Mouse (Mus musculus) urinary bladder, adult 2 months (tissue): ENCODE measurements around the gene Gm14685. TPM values are rescaled to one million over a fixed set of nuclear protein-coding genes. Genes with fewer than 3 reads are reported as not detected.
"Not testable (repeated sequence)": the region's sequence is repeated elsewhere in the genome, so short reads cannot be mapped to it uniquely, and the experiment has no call there.

Experiments used
- DNase-seq: peaks from one replicate; pipeline ENCODE4 v3.0.0; 2022; ENCODE audit warnings: low spot score
- polyA plus RNA-seq: library from polyadenylated mRNA; depleted of rRNA; stranded (reverse); fragments of >200 nt; gene quantifications from 2 replicates; pipeline ENCODE4 v1.2.3, GENCODE M21; 2012; rRNA removed

Gm14685 gene
- polyA plus RNA-seq: 0.04 and 0.06 TPM in 2 replicates

DNA sequence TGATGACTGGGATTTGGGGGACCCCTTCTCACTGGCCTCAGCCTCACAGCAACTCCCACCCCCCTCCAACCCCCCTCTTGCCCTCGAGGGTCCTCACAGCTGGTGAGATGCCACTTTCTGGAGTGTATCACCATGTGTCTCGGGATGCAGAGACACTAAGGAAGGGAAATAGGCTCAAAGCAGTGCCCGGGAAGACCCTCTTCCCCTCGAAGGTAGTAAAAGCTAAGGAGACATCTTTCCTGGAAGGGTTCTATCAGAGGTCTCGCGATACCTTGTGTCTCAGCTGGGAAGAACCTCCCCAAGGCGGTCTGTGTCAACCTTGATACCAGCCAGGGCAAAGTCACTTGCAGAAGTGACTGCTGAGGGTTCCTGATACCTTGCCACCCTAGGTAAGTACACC, at the start of gene Gm14685:
Gene Gm14685 (plus strand): TSS at position 301 of the 400 bp plus-strand sequence.
- not testable (repeated sequence) for DNase-seq

DNA sequence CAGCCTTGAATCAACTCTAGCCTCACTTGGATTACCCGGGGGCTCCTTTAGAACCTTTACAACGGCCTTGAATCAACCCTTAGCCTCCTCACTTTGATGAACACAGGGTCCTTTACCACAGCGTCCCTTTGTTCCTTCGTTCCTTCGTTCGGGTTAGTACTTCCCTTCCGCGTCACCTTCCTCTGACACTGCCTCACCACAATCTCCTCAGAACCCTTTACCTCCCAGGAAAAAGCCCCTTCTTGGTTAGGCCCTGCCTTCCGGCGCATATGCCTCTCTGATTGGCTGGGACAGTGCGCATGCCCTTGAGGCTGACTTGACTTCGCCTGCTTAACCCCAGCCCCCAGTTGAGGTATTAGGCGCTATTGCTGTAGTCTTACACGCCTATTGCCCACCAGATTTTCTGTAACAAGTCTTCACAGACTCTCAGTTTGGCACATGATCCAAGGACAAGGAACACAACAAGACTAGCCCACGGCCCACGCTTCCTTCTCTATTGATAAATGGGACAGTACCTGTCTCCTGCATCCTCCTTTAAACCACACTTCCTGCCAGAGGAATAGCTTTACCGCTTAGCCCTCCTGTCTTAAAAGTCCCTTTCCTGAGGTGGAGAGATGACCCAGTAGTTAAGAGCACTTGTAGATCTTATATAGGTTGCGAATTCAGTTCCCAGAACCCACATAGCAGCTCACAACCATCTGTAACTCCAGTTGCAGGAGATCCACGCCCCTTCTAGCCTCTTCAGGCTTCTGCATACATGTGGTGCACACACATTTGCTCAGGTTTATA, 34.4 kb upstream of the Gm14685 start, which contains the start of gene Xlr4a:
Gene Xlr4a (minus strand): TSS at position 212 of the 789 bp plus-strand sequence.
- DNase-seq: not testable (repeated sequence)

DNA sequence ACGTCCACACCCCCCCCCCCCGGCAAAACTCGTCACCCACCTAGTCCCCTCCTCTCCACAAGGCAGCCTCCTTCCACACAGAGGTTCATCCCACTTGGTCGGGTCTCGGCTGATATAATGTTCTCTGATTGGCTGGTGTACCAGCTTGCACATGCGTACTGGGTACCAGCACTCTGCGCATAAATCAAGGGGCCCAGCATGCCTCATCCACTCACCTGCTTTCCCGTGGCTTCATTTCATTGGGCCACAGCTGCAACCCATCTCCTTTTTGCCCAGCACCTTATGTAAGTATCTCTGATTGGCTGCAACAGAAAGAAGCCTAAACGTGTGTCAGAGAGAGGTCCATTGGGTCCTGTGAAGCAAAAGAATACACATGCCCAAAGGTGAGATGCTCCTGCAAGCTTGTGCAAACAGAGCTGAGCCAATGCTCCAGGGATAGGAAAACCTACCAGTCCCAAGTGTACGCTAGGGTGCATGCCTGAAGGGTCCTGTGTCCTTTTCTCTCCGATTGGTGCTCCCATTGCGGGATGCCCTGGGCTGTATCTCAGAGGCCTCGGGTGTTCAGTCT, 19.8 kb upstream of the Gm14685 start, which contains the start of gene Xlr3a:
Gene Xlr3a (minus strand): TSS at position 155 of the 568 bp plus-strand sequence.
- not testable (repeated sequence) for DNase-seq

DNA sequence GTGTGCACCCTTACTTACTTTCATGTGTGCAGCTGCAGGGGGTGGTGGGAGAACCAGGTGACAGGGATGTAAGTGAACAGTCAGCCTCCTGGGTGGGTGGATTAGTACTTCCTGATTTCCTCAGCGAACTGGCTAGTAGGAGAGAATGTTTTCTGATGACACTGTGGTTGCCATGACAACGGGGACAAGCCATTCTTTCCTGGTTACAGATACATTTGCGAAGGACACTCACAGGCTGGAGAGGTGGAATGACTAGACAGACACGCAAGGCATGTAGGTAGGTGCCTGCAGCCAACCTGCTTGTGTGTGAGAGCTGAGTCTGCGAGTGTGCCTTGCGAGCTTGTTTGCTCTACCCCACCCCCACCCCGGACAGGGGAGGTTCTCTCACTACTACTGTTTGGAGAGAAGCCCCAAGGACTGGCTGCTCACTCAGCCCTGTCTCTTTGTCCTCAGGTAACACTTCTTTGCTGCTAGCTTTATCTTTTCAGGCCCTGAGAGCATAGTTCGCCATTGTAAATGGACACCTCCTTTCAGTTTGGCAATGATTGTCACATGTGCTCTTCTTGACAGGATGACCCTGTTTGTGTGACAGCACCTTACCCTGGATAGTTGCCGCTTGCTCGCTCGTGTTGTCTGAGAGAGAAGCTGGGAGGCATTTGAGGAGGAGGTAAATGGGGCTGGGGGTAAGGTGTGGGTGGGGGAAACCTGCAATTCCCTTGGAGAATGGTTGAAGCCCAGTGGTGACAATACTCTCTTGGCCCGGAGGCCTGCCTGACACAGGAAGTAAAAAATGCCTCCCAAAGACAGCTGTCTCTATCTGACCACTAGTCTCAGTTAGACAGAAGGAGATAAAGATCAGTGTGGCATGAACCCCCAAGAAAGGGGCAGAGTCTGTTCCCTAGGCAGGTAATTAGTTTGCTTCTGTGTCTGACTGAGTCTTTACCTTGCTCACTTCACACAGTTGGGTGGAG, 6.3 kb downstream of the Gm14685 start:
- not testable (repeated sequence) for DNase-seq

DNA sequence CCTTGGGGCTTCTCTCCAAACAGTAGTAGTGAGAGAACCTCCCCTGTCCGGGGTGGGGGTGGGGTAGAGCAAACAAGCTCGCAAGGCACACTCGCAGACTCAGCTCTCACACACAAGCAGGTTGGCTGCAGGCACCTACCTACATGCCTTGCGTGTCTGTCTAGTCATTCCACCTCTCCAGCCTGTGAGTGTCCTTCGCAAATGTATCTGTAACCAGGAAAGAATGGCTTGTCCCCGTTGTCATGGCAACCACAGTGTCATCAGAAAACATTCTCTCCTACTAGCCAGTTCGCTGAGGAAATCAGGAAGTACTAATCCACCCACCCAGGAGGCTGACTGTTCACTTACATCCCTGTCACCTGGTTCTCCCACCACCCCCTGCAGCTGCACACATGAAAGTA, 26.4 kb downstream of the Gm14685 start:
- not testable (repeated sequence) for DNase-seq

DNA sequence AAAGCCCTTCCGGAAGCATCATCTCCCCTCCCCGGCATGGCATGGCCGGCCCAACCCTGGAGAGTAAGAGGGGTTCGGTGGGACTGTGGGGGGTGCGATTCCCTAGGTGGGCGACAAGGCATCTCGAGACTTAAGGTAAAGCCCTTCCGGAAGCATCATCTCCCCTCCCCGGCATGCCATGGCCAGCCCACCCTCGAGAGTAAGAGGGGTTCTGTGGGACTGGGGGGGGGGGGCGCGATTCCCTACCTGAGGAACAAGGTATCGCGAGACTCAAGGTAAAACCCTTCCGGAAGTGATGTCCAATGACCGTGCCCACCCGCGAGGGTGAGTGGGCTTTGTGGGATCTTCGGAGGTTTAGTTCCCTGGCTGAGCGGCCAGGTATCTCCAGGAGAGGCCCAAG, 31.6 kb downstream of the Gm14685 start, which contains the start of gene Xlr5b:
Gene Xlr5b (plus strand): TSS at position 301 of the 400 bp plus-strand sequence.
- DNase-seq: not testable (repeated sequence)

DNA sequence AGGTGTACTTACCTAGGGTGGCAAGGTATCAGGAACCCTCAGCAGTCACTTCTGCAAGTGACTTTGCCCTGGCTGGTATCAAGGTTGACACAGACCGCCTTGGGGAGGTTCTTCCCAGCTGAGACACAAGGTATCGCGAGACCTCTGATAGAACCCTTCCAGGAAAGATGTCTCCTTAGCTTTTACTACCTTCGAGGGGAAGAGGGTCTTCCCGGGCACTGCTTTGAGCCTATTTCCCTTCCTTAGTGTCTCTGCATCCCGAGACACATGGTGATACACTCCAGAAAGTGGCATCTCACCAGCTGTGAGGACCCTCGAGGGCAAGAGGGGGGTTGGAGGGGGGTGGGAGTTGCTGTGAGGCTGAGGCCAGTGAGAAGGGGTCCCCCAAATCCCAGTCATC, 32.5 kb downstream of the Gm14685 start, which contains the start of gene DXBay18:
Gene DXBay18 (minus strand): TSS at position 101 of the 400 bp plus-strand sequence.
- not testable (repeated sequence) for DNase-seq

DNA sequence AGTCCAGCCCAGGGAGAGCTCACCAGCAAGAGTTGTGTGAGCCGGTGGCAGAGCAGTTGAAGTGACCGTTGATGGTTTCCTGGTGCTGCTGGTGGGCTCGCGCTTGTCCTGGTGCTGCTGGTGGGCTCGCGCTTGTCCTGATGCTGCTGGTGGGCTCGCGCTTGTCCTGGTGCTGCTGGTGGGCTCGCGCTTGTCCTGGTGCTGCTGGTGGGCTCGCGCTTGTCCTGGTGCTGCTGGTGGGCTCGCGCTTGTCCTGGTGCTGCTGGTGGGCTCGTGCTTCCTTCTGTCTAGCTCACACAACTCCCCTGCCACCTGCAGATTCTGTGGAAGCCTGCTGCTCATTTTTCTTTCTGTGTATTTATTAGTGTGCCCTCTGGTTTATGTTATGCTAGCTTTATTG, 60.0 kb downstream of the Gm14685 start, which contains the start of gene Spin2d:
Gene Spin2d (minus strand): TSS at position 101 of the 400 bp plus-strand sequence.
- DNase-seq: not testable (repeated sequence)

Other genes starting within 250 kb of the Gm14685 start
- gene Cetn2, start 198.6 kb upstream of the Gm14685 start, polyA plus RNA-seq: 47.2 and 48.0 TPM in 2 replicates
- 24.3 and 29.9 TPM in 2 replicates for gene Nsdhl, start 198.5 kb upstream of the Gm14685 start, polyA plus RNA-seq
- gene Zfp185, start 129.7 kb upstream of the Gm14685 start, polyA plus RNA-seq: 3.8 and 5.4 TPM in 2 replicates
- not detected in 2 replicates for gene Pnma5, start 79.9 kb upstream of the Gm14685 start, polyA plus RNA-seq
- 0.04 and 0.10 TPM in 2 replicates for gene Pnma3, start 52.3 kb upstream of the Gm14685 start, polyA plus RNA-seq
- 1.4 and 3.0 TPM in 2 replicates for gene Xlr4a, start 34.6 kb upstream of the Gm14685 start, polyA plus RNA-seq
- gene Xlr3a, start 20.0 kb upstream of the Gm14685 start, polyA plus RNA-seq: 1.5 and 4.1 TPM in 2 replicates
- gene Xlr5b, start 31.7 kb downstream of the Gm14685 start, polyA plus RNA-seq: not detected in 2 replicates
- not detected in 2 replicates for gene DXBay18, start 32.4 kb downstream of the Gm14685 start, polyA plus RNA-seq
- not detected in 2 replicates for gene Spin2d, start 59.9 kb downstream of the Gm14685 start, polyA plus RNA-seq
- 7.5 and 14.6 TPM in 2 replicates for gene Xlr3b, start 75.2 kb downstream of the Gm14685 start, polyA plus RNA-seq
- gene Xlr4b, start 97.3 kb downstream of the Gm14685 start, polyA plus RNA-seq: 2.0 and 2.4 TPM in 2 replicates
- gene F8a, start 111.2 kb downstream of the Gm14685 start, polyA plus RNA-seq: 10.2 and 11.2 TPM in 2 replicates
- 0.52 and 1.3 TPM in 2 replicates for gene Xlr4c, start 126.1 kb downstream of the Gm14685 start, polyA plus RNA-seq
- gene Xlr3c, start 148.3 kb downstream of the Gm14685 start, polyA plus RNA-seq: not detected in 2 replicates
- 0.04 TPM in 1 of 2 replicates, not detected in the other for gene Xlr5a, start 175.9 kb downstream of the Gm14685 start, polyA plus RNA-seq
- gene Xlr5c, start 175.9 kb downstream of the Gm14685 start, polyA plus RNA-seq: not detected in 2 replicates
- not detected in 2 replicates for gene Gm45015, start 219.8 kb downstream of the Gm14685 start, polyA plus RNA-seq
- gene Zfp275, start 225.6 kb downstream of the Gm14685 start, polyA plus RNA-seq: 13.0 and 13.7 TPM in 2 replicates